Mouse (Mus musculus) embryonic facial prominence, embryonic 14.5 days (tissue): Measurements from ENCODE around the gene Adck2. TPM values are rescaled to one million over a fixed set of nuclear protein-coding genes. Genes with fewer than 3 reads are reported as not detected.

Experiments
- ATAC-seq: fragments of 200-750 bp; cut with Nextera tagmentation; 2 replicates; pipeline ENCODE4 v1.8.0; 2017; ENCODE audit warnings: low read depth, moderate number of reproducible peaks, moderate TSS enrichment
- DNase-seq: peaks from one replicate; pipeline ENCODE4 v3.0.0-alpha.2; 2015; ENCODE audit warnings: low spot score
- H3K27ac ChIP-seq: fragments of 300-500 bp; sonication (generic); replicated peaks from 2 replicates; pipeline ENCODE4 v1.5.1; 2014; ENCODE audit warnings: low read depth, mild to moderate bottlenecking, low read length, moderate library complexity
- H3K27me3 ChIP-seq: fragments of 300-500 bp; sonication (generic); replicated peaks from 2 replicates; pipeline ENCODE4 v1.6.1; 2014; ENCODE audit warnings: low read length; ENCODE audit not compliant: control insufficient read depth, insufficient read depth
- H3K36me3 ChIP-seq: fragments of 300-500 bp; sonication (generic); 2 replicates; pipeline ENCODE4 v1.6.1; 2014; ENCODE audit warnings: low read length, mixed read lengths; ENCODE audit not compliant: control insufficient read depth, insufficient read depth
- H3K4me1 ChIP-seq: fragments of 300-500 bp; sonication (generic); 2 replicates; pipeline ENCODE4 v1.6.1; 2014; ENCODE audit warnings: antibody characterized with exemption, low read length; ENCODE audit not compliant: control insufficient read depth, insufficient read depth
- H3K4me2 ChIP-seq: fragments of 300-500 bp; sonication (generic); 2 replicates; pipeline ENCODE4 v1.6.1; 2014; ENCODE audit warnings: low read depth, mild to moderate bottlenecking, low read length, moderate library complexity, mixed read lengths
- H3K4me3 ChIP-seq: fragments of 300-500 bp; sonication (generic); 2 replicates; pipeline ENCODE4 v1.5.1; 2014; ENCODE audit warnings: low read depth, mild to moderate bottlenecking, low read length
- H3K9ac ChIP-seq: fragments of 300-500 bp; sonication (generic); 2 replicates; pipeline ENCODE4 v1.6.1; 2014; ENCODE audit warnings: low read depth, mild to moderate bottlenecking, low read length, moderate library complexity, mixed read lengths
- H3K9me3 ChIP-seq: fragments of 300-500 bp; sonication (generic); 2 replicates; pipeline ENCODE4 v1.6.1; 2016; ENCODE audit warnings: low read length; ENCODE audit not compliant: control insufficient read depth
- WGBS: fragments of 180-500 bp; shearing (Covaris S2); extraction: QIAGEN DNeasy Blood & Tissue Kit; methylation state at CpG from one replicate; pipeline ENCODE4 v1.1.7; 2014; 5-methylcytosine and 5-hydroxymethylcytosine counted together
- polyA plus RNA-seq: library from polyadenylated mRNA; unstranded; fragments of >200 nt; fragmentation: Nextera tagmentation; extraction: Ambion mirVana; gene quantifications from 2 replicates; pipeline ENCODE4 v1.2.1, GENCODE M21; 2014

The Adck2 gene
- polyA plus RNA-seq = 27.3 and 32.8 TPM in 2 replicates

- H3K27me3 ChIP-seq = no peaks in the 10 kb centered on the region
- DNase-seq (peak; percentile 93), ATAC-seq (peak; percentile 98)
- H3K4me2 ChIP-seq = peak within 1 kb of the TSS; percentile 71
- peak within 1 kb of the TSS; percentile 91 for H3K9ac ChIP-seq
- H3K27ac ChIP-seq = peak within 1 kb of the TSS; percentile 91
- peaks cover 16% of the 10 kb centered on the region for H3K4me1 ChIP-seq
- H3K9me3 ChIP-seq = no peaks in the 10 kb centered on the region
- H3K4me3 ChIP-seq = peak within 1 kb of the TSS; percentile 81
- H3K36me3 ChIP-seq = peaks cover 24% of the 10 kb centered on the region; the same call in 1 of the 2 replicates
- WGBS = under 1% methylated on average over 26 of the region's 49 CpGs
These were observed at the start of gene Adck2 for GRCm38 (mm10) chr6:39573791-39574554. Adck2 (plus strand) TSS chr6:39573873.

- Histone ChIP-seq H3K36me3 (peaks cover 18% of the 10 kb centered on the region), H3K9me3 (no peaks in the 10 kb centered on the region), H3K4me3 (no peak overlapping the region), H3K9ac (no peak overlapping the region), H3K4me2 (no peak overlapping the region), H3K4me1 (peaks cover 14% of the 10 kb centered on the region), H3K27me3 (no peaks in the 10 kb centered on the region), H3K27ac (no peak overlapping the region)
- no peak for ATAC-seq
- 77% methylated on average over 9 of the region's 10 CpGs for WGBS
- DNase-seq = no peak
These were observed 46.9 kb upstream of the Adck2 start for GRCm38 (mm10) chr6:39526797-39527196.

- peaks cover 14% of the 10 kb centered on the region for H3K4me1 ChIP-seq
- H3K4me3 ChIP-seq = no peak overlapping the region
- H3K27ac ChIP-seq = no peak overlapping the region
- ATAC-seq (no peak), DNase-seq (no peak)
- no peaks in the 10 kb centered on the region for H3K27me3 ChIP-seq
- no peak overlapping the region for H3K9ac ChIP-seq
- no peak overlapping the region for H3K4me2 ChIP-seq
- H3K36me3 ChIP-seq = peaks cover 12% of the 10 kb centered on the region
- WGBS = 87% methylated on average over 7 of the region's 7 CpGs
- no peaks in the 10 kb centered on the region for H3K9me3 ChIP-seq
These were observed 46.3 kb upstream of the Adck2 start for GRCm38 (mm10) chr6:39527337-39527784.

DNA sequence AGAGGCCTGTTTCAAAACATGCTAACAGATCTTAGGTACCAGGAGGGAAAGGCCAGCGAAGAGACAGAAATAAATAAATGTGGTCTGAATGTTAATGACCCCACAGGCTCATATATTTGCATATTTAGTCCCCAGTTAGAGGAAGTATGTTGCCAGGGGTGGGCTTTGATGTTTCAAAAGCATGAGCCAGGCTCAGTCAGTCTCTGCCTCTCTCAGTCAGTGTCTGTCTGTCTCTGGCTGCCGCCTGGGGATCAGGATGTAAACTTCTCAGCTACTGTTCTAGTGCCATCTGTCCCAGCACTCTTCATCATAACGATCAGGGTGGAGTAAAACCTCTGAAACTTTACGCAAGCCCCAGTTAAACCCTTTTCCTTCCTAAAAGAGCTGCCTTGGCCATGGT lies 45.9 kb upstream of the Adck2 start:
- Histone ChIP-seq H3K4me3 (no peak overlapping the region), H3K4me2 (no peak overlapping the region), H3K36me3 (peaks cover 8% of the 10 kb centered on the region), H3K9me3 (no peaks in the 10 kb centered on the region), H3K27me3 (no peaks in the 10 kb centered on the region), H3K27ac (no peak overlapping the region), H3K9ac (no peak overlapping the region), H3K4me1 (peaks cover 14% of the 10 kb centered on the region)
- 68% methylated on average over 4 of the region's 4 CpGs for WGBS
- no peak for DNase-seq
- ATAC-seq = no peak

DNA sequence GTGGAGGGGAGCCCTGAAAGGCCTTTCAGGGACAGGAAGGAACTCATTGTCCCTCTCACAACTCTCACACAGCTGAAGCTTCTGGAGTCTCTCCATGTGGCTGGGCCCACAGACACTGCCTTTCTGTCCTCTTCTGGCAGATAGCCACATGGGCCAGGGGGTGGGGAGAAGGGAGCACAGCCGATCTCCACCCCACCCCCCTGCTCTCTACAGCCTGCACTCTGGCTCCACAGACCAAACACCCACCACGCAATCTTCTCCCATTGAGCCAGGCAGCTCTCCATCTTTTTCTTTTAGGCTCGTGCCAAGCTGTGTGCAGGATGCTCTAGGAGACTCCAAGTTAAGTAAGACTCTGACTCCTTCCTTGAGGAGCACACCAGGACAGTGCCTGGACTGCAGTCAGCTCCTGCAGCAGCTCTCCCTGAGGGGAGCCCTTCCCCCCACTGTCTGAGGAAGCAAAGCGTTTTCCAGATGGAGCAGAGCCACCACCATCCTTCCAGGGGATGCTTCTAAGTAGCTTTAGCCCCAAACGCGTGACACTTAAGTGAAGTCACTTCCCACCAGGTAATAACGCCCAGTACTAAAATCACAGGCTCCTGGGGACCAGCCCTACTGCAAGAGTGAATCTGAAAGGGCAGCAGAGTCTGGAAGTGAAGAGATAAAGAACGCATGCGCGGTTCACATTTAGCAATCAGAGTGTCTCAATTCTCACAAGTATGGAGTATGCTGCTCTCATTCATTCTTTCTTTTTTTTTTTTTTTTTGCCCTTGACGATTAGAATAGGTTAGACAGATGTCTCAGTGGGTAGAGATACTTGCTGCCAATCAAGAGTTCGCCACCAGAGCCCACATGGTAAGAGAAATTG lies 44.8 kb upstream of the Adck2 start:
- H3K9me3 ChIP-seq = 0 out of 2 replicates have a peak, but pooled peaks cover 1% of the 10 kb centered on the region
- no peaks in the 10 kb centered on the region for H3K27me3 ChIP-seq
- 25% methylated on average over 12 of the region's 12 CpGs for WGBS
- peak; percentile 70 for ATAC-seq
- H3K9ac ChIP-seq = no peak overlapping the region
- peaks cover 3% of the 10 kb centered on the region; the same call in 1 of the 2 replicates for H3K36me3 ChIP-seq
- H3K4me3 ChIP-seq = no peak overlapping the region
- H3K27ac ChIP-seq = peak overlapping the region; percentile 74
- peaks cover 14% of the 10 kb centered on the region for H3K4me1 ChIP-seq
- DNase-seq = peak; percentile 68
- H3K4me2 ChIP-seq = peak overlapping the region; percentile 5

GRCm38 (mm10) chr6:39534944-39535343 lies 38.7 kb upstream of the Adck2 start:
- no peak for DNase-seq
- H3K27ac ChIP-seq = no peak overlapping the region
- no peak for ATAC-seq
- H3K36me3 ChIP-seq = peaks cover 6% of the 10 kb centered on the region; the same call in 1 of the 2 replicates
- no peak overlapping the region for H3K4me3 ChIP-seq
- H3K27me3 ChIP-seq = no peaks in the 10 kb centered on the region
- H3K9me3 ChIP-seq = 0 out of 2 replicates have a peak, but pooled peaks cover 3% of the 10 kb centered on the region
- H3K9ac ChIP-seq = no peak overlapping the region
- no peak overlapping the region for H3K4me2 ChIP-seq
- peaks cover 19% of the 10 kb centered on the region for H3K4me1 ChIP-seq

- Histone ChIP-seq H3K27ac (no peak overlapping the region), H3K4me2 (no peak overlapping the region)
These were observed 37.1 kb upstream of the Adck2 start for GRCm38 (mm10) chr6:39536621-39537020.

GRCm38 (mm10) chr6:39537276-39537675 lies 36.4 kb upstream of the Adck2 start:
- Histone ChIP-seq H3K9ac (no peak overlapping the region), H3K27me3 (no peaks in the 10 kb centered on the region), H3K4me2 (no peak overlapping the region), H3K9me3 (0 out of 2 replicates have a peak, but pooled peaks cover 3% of the 10 kb centered on the region), H3K4me3 (no peak overlapping the region), H3K36me3 (peaks cover 6% of the 10 kb centered on the region; the same call in 1 of the 2 replicates), H3K27ac (no peak overlapping the region), H3K4me1 (peaks cover 27% of the 10 kb centered on the region)
- DNase-seq (no peak), ATAC-seq (no peak)
- 92% methylated on average over 5 of the region's 5 CpGs for WGBS

More at GRCm38 (mm10) chr6:39536621-39537020, 37.1 kb upstream of the Adck2 start:
- H3K9me3 ChIP-seq = 0 out of 2 replicates have a peak, but pooled peaks cover 3% of the 10 kb centered on the region
- no peaks in the 10 kb centered on the region for H3K27me3 ChIP-seq
- no peak overlapping the region for H3K4me3 ChIP-seq
- H3K4me1 ChIP-seq = peaks cover 27% of the 10 kb centered on the region
- peaks cover 6% of the 10 kb centered on the region; the same call in 1 of the 2 replicates for H3K36me3 ChIP-seq
- 42% methylated on average over 1 of the region's 1 CpGs for WGBS
- DNase-seq (no peak), ATAC-seq (no peak)
- H3K9ac ChIP-seq = no peak overlapping the region
